Mouse (Mus musculus) neutrophil, adult 5-6 weeks (primary cell): ENCODE results near the gene Pfkfb4. TPM values are rescaled to one million over a fixed set of nuclear protein-coding genes. Genes with fewer than 3 reads are reported as not detected.

ENCODE experiments used
- ATAC-seq: fragments of 151-379, 151-347 bp; 2 replicates; pipeline ENCODE4 v1.8.0; 2017; ENCODE audit warnings: mild to moderate bottlenecking, moderate TSS enrichment; ENCODE audit not compliant: insufficient number of reproducible peaks, poor library complexity, low FRiP score, severe bottlenecking; ENCODE audit errors: extremely low read depth
- total RNA-seq: library from RNA; stranded (forward); fragments of 200-1000 nt; gene quantifications from 2 replicates; pipeline ENCODE4 v1.2.3, GENCODE M21; 2017

Gene Pfkfb4
- total RNA-seq, 1 experiment from 2014 or later, result 147 TPM

GRCm38 (mm10) chr9:109053851-109054250 is 62.3 kb downstream of the Pfkfb4 start:
- no peak for ATAC-seq

- peak; percentile 31 for ATAC-seq
Measured at GRCm38 (mm10) chr9:109054712-109055111, 63.1 kb downstream of the Pfkfb4 start.

GRCm38 (mm10) chr9:109055271-109056030 is 63.9 kb downstream of the Pfkfb4 start:
- no peak for ATAC-seq

- ATAC-seq, result no peak
Measured at GRCm38 (mm10) chr9:109056081-109056690, 64.6 kb downstream of the Pfkfb4 start.

GRCm38 (mm10) chr9:109056916-109057315 is 65.3 kb downstream of the Pfkfb4 start:
- ATAC-seq, result no peak

GRCm38 (mm10) chr9:109057543-109057942 is 66.0 kb downstream of the Pfkfb4 start:
- ATAC-seq, result no peak

GRCm38 (mm10) chr9:109058006-109058765 is 66.6 kb downstream of the Pfkfb4 start:
- no peak for ATAC-seq

GRCm38 (mm10) chr9:109059136-109059903 is 67.7 kb downstream of the Pfkfb4 start, which contains the start of gene Trex1:
TSS of gene Trex1 (minus strand) at chr9:109059734.
- ATAC-seq, result peak; percentile 66

- ATAC-seq, result no peak
Measured at GRCm38 (mm10) chr9:109060184-109060897, 68.8 kb downstream of the Pfkfb4 start.

GRCm38 (mm10) chr9:109060898-109061295 is 69.3 kb downstream of the Pfkfb4 start:
- ATAC-seq, result no peak

GRCm38 (mm10) chr9:109068095-109068735 is 76.6 kb downstream of the Pfkfb4 start:
- no peak for ATAC-seq

GRCm38 (mm10) chr9:109073661-109074573 is 82.3 kb downstream of the Pfkfb4 start, which contains the start of gene Atrip:
TSS of gene Atrip (minus strand) at chr9:109074124.
- ATAC-seq, result peak; percentile 97

GRCm38 (mm10) chr9:109080516-109080915 is 88.9 kb downstream of the Pfkfb4 start:
- no peak for ATAC-seq

GRCm38 (mm10) chr9:109081749-109082123 is 90.2 kb downstream of the Pfkfb4 start:
- ATAC-seq, result no peak
